Mouse (Mus musculus) heart, embryonic 14.5 days (tissue): ENCODE measurements around the gene Fbrsl1. TPM values are rescaled to one million over a fixed set of nuclear protein-coding genes. Genes with fewer than 3 reads are reported as not detected.
A peak's percentile ranks its signal among the peaks of the same experiment; 100 is the strongest.
"Not testable (repeated sequence)": the region's sequence is repeated elsewhere in the genome, so short reads cannot be mapped to it uniquely, and the experiment has no call there.

Source experiments
- ATAC-seq: fragments of 200-750 bp; cut with Nextera tagmentation; 2 replicates; pipeline ENCODE4 v1.8.0; 2017; ENCODE audit warnings: low read depth, moderate TSS enrichment; ENCODE audit not compliant: insufficient number of reproducible peaks, insufficient read depth, low FRiP score
- H3K27ac ChIP-seq, 2 experiments: fragments of 200-500 bp in 1 of 2; fragments of 300-500 bp in 1 of 2; sonication (generic) in 1 of 2; replicated peaks in 1 of 2; 2 replicates each; pipeline ENCODE4 v1.5.1; 2012 to 2014; ENCODE audit warnings: low read depth in 2 of 2, low read length in 2 of 2, control low read depth in 1 of 2, mild to moderate bottlenecking in 1 of 2, mixed read lengths in 1 of 2; ENCODE audit not compliant: control insufficient read depth in 1 of 2, insufficient read depth in 1 of 2
- H3K27me3 ChIP-seq: fragments of 300-500 bp; sonication (generic); 2 replicates; pipeline ENCODE4 v1.6.1; 2014; ENCODE audit warnings: mild to moderate bottlenecking, low read length, control low read depth; ENCODE audit not compliant: control insufficient read depth, insufficient read depth
- H3K36me3 ChIP-seq: fragments of 300-500 bp; sonication (generic); 2 replicates; pipeline ENCODE4 v1.6.1; 2014; ENCODE audit warnings: mild to moderate bottlenecking, control low read depth, low read length, mixed read lengths; ENCODE audit not compliant: control insufficient read depth, insufficient read depth
- H3K4me1 ChIP-seq, 2 experiments: fragments of 200-500 bp in 1 of 2; fragments of 300-500 bp in 1 of 2; sonication (generic) in 1 of 2; 2 replicates each; pipeline ENCODE4 v1.6.1; 2012 to 2014; ENCODE audit warnings: low read length in 2 of 2, control low read depth in 1 of 2, mixed read lengths in 1 of 2; ENCODE audit not compliant: control insufficient read depth in 2 of 2, insufficient read depth in 2 of 2
- H3K4me2 ChIP-seq: fragments of 300-500 bp; sonication (generic); 2 replicates; pipeline ENCODE4 v1.6.1; 2014; ENCODE audit warnings: mild to moderate bottlenecking, low read length
- H3K4me3 ChIP-seq, 2 experiments: fragments of 200-500 bp in 1 of 2; fragments of 300-500 bp in 1 of 2; sonication (generic) in 1 of 2; 2 replicates each; pipeline ENCODE4 v1.5.1; 2012 to 2014; ENCODE audit warnings: low read length in 2 of 2, mild to moderate bottlenecking in 2 of 2, control low read depth in 1 of 2, low read depth in 1 of 2, moderate library complexity in 1 of 2; ENCODE audit not compliant: control insufficient read depth in 1 of 2, insufficient read depth in 1 of 2
- H3K9ac ChIP-seq: fragments of 300-500 bp; sonication (generic); 2 replicates; pipeline ENCODE4 v1.6.1; 2014; ENCODE audit warnings: mild to moderate bottlenecking, low read length
- H3K9me3 ChIP-seq: fragments of 300-500 bp; sonication (generic); 2 replicates; pipeline ENCODE4 v1.6.1; 2016; ENCODE audit warnings: low read length, control low read depth; ENCODE audit not compliant: control insufficient read depth
- WGBS: fragments of 180-500 bp; shearing (Covaris S2); extraction: QIAGEN DNeasy Blood & Tissue Kit; methylation state at CpG from one replicate; pipeline ENCODE4 v1.1.7; 2014; 5-methylcytosine and 5-hydroxymethylcytosine counted together
- polyA plus RNA-seq: library from polyadenylated mRNA; unstranded; fragments of >200 nt; fragmentation: Nextera tagmentation; extraction: Ambion mirVana; gene quantifications from 2 replicates; pipeline ENCODE4 v1.2.1, GENCODE M21; 2014

Gene Fbrsl1
- polyA plus RNA-seq, 1 experiment from 2014 or later, result 13.5 TPM

DNA sequence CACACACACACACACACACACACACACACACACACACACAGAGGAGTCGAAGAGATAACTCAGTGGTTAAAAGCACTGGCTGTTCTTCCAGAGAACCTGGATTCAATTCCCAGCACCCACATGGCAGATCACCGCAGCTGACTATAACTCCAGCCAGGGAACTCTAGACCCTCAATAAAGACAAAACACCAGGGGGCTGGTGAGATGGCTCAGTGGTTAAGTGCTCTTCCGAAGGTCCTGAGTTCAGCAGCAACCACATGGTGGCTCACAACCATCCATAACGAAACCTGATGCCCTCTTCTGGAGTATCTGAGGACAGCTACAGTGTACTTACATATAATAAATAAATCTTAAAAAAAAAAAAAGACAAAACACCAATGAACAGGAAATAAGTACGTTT is 12.1 kb downstream of the Fbrsl1 start:
- H3K27me3 ChIP-seq, ATAC-seq, H3K9ac ChIP-seq, H3K4me2 ChIP-seq, H3K27ac ChIP-seq, H3K4me3 ChIP-seq, H3K9me3 ChIP-seq: not testable (repeated sequence)
- 70% methylated on average over 5 of the region's 5 CpGs for WGBS
- H3K4me1 ChIP-seq, result peaks cover 16 to 38% of the 10 kb centered on the region in 2 experiments
- H3K36me3 ChIP-seq, result peaks cover 20% of the 10 kb centered on the region

DNA sequence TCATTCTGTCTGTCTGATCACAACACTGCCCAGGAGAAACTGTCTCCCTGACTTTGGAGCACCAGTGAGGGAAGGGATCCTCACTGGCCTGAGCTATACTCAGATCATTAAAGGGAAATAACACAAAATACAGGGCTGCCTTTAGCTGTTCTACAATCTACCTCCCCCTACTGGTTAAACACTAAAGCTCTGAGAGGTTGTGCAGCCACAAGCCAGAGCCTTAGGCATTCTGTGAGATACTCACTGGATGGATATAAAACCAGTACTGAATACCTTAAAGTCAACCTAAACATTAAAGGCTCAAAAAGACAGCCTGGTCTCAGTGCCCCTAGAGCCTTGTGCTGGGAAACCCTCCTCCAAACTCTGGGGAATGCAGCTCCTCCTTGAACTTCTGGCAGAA is 13.5 kb downstream of the Fbrsl1 start:
- Histone ChIP-seq H3K36me3 (peaks cover 31% of the 10 kb centered on the region), H3K4me3 (no peak overlapping the region), H3K27ac (no peak overlapping the region), H3K27me3 (no peaks in the 10 kb centered on the region), H3K9ac (no peak overlapping the region), H3K9me3 (no peaks in the 10 kb centered on the region), H3K4me1 (peaks cover 13 to 30% of the 10 kb centered on the region in 2 experiments), H3K4me2 (no peak overlapping the region)
- no peak for ATAC-seq

DNA sequence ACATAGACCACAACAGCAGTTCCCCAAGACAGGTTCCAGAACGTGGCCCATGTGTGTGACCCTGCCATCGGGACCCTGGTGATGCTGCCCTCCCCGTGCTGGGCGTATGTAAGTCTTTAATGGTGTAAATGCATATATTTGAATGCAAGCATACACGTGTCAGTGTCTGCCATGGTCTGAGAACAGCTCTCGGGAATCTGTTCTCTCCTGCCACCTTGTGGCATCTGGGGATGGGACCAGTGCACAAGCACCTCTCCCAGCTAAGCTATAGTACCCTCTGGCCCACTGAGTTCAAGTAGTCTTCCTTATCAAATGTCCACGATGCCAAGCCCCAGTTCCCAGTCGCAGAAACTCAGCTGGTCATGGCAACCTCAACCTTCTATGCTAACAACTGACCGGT is 19.3 kb downstream of the Fbrsl1 start:
- H3K4me2 ChIP-seq, result no peak overlapping the region
- no peaks in the 10 kb centered on the region for H3K9me3 ChIP-seq
- no peak overlapping the region for H3K9ac ChIP-seq
- no peak overlapping the region for H3K27ac ChIP-seq
- no peak overlapping the region for H3K4me3 ChIP-seq
- peaks cover 31% of the 10 kb centered on the region for H3K36me3 ChIP-seq
- no peaks in the 10 kb centered on the region; a peak in 1 of 4 replicates for H3K4me1 ChIP-seq
- WGBS, result 34% methylated on average over 9 of the region's 9 CpGs
- ATAC-seq, result peak; percentile 40; the same call in 1 of the 2 replicates
- H3K27me3 ChIP-seq, result no peaks in the 10 kb centered on the region

DNA sequence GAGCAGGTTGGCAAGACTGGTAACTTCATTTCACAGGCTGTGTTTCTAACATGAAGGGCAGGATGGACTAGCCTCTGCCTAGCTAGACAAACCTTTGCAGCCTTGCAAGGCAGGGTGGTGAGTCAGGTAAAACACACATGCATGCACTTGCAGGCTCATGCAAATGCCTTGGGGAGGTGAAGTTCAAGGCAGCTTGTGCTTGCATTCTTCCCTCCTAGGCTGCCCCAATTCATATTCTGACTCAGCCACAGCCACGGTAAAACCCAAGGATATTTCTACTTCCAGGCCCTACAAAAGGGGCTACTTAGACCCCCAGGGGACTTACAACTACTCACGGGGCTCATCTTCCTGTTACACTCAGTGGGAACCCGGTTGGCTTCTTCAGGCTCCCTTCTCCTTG is 20.0 kb downstream of the Fbrsl1 start:
- Histone ChIP-seq H3K27me3 (no peaks in the 10 kb centered on the region), H3K9ac (no peak overlapping the region), H3K4me2 (no peak overlapping the region), H3K27ac (no peak overlapping the region), H3K4me3 (no peak overlapping the region), H3K36me3 (peaks cover 31% of the 10 kb centered on the region), H3K4me1 (no peaks in the 10 kb centered on the region; a peak in 1 of 4 replicates), H3K9me3 (no peaks in the 10 kb centered on the region)
- no peak for ATAC-seq
- WGBS, result 87% methylated on average over 3 of the region's 3 CpGs

DNA sequence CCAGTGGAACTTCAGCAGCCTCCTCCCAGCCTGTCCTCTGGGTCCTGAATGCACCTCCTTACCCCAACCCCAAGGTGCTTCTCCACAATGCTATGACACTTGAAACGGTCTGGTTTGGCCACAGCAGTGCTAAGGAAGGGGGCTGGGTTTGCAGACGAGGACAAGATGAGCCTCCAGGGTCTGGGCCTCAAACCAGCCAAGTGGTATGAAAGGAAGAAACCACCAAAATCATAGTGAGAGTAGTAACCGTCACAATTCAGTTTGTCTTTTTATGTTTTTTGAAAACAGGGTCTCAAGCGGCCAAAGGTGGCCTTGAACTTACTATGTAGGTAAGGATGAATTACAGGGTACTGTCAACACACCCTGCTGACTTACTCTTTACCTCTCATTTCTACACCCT is 23.1 kb downstream of the Fbrsl1 start:
- no peaks in the 10 kb centered on the region; a peak in 1 of 4 replicates for H3K4me1 ChIP-seq
- no peak overlapping the region for H3K9ac ChIP-seq
- 85% methylated on average over 4 of the region's 4 CpGs for WGBS
- no peaks in the 10 kb centered on the region for H3K9me3 ChIP-seq
- no peak overlapping the region for H3K4me3 ChIP-seq
- H3K27ac ChIP-seq, result no peak overlapping the region
- H3K36me3 ChIP-seq, result peaks cover 2% of the 10 kb centered on the region; the same call in 1 of the 2 replicates
- H3K27me3 ChIP-seq, result no peaks in the 10 kb centered on the region
- H3K4me2 ChIP-seq, result no peak overlapping the region
- ATAC-seq, result no peak

DNA sequence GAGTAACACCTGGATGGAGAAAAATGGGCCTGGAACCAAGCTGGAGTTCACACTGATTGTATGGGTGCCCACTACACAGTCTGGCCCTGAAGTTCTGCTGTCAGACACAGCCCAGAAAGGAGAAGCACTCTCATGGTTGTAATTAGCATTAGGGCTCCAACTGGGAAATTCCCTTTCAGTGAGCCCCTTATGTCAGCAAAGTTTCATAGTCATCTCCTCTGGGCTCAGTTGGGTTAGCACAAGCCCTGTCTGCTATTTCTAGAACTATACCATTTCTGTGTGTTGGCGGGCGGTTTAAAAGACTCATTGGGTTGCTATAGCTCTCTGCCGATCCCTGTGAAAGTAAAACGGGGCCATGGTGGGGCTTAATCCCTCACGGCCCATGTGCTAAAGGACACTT is 24.1 kb downstream of the Fbrsl1 start:
- 87% methylated on average over 5 of the region's 5 CpGs for WGBS
- no peaks in the 10 kb centered on the region for H3K27me3 ChIP-seq
- no peak for ATAC-seq

DNA sequence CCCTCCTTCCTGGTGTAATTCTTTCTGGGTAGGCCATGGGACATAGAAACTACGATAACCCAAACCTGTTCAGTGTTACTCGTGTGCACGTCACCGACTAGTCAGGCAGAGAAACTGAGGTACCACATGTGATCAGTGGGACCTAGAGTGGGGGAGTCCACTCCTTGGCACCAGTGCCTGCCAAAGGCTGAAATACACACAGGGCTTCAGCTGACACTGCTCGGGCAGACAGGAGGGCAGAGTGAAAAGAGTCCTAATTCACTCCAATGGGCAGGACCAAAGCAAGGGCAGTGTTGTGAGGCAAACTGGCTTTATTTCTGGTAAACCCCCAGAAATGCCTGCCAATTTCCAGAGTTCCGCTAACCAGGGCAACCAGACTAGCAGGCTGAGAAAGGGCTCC is 26.9 kb downstream of the Fbrsl1 start:
- H3K27ac ChIP-seq, result no peak overlapping the region
- no peaks in the 10 kb centered on the region for H3K36me3 ChIP-seq
- H3K4me1 ChIP-seq, result peaks cover 14 to 23% of the 10 kb centered on the region in 2 experiments; a peak in 3 of 4 replicates
- H3K4me3 ChIP-seq, result no peak overlapping the region
- no peak overlapping the region for H3K9ac ChIP-seq
- ATAC-seq, result no peak
- H3K4me2 ChIP-seq, result no peak overlapping the region
- WGBS, result 93% methylated on average over 6 of the region's 6 CpGs
- no peaks in the 10 kb centered on the region for H3K27me3 ChIP-seq
- H3K9me3 ChIP-seq, result no peaks in the 10 kb centered on the region

More for the DNA sequence above, 24.1 kb downstream of the Fbrsl1 start:
- no peak overlapping the region for H3K27ac ChIP-seq
- no peaks in the 10 kb centered on the region; a peak in 1 of 4 replicates for H3K4me1 ChIP-seq
- no peaks in the 10 kb centered on the region for H3K9me3 ChIP-seq
- H3K9ac ChIP-seq, result no peak overlapping the region
- no peaks in the 10 kb centered on the region for H3K36me3 ChIP-seq
- H3K4me3 ChIP-seq, result no peak overlapping the region
- H3K4me2 ChIP-seq, result no peak overlapping the region

DNA sequence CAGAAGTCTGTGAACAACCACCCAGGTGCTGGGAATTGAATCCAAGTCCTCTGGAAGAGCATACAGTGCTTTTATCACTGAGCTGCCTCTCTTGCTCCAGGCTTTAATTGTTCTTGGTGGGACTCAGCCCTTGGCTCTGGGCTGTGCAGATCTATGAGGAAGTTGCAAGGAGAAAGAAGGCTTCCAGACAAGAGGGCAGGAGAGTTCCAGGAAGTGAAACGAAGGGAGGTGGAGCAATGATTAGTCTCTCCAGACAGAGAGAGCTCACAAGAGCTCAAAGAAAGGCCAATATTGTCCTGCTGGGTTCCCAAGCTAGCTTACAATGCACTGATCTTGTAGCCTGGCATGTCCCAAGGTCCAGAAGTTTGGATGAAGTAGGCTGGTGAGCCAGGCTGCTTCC is 27.4 kb downstream of the Fbrsl1 start:
- no peak overlapping the region for H3K4me2 ChIP-seq
- no peak overlapping the region for H3K9ac ChIP-seq
- WGBS, result 76% methylated on average over 1 of the region's 1 CpGs
- no peak overlapping the region for H3K27ac ChIP-seq
- no peaks in the 10 kb centered on the region for H3K27me3 ChIP-seq
- peaks cover 18 to 28% of the 10 kb centered on the region in 2 experiments for H3K4me1 ChIP-seq
- ATAC-seq, result no peak
- H3K4me3 ChIP-seq, result no peak overlapping the region
- no peaks in the 10 kb centered on the region for H3K36me3 ChIP-seq
- no peaks in the 10 kb centered on the region for H3K9me3 ChIP-seq
